Mouse (Mus musculus) bone marrow, adult 2 months (tissue): ENCODE measurements around the gene Dlg2. TPM values are rescaled to one million over a fixed set of nuclear protein-coding genes. Genes with fewer than 3 reads are reported as not detected.
A peak's percentile ranks its signal among the peaks of the same experiment; 100 is the strongest.

Source experiments
- H3K27ac ChIP-seq: fragments of 200-500 bp; 2 replicates; pipeline ENCODE4 v1.5.1; 2012; ENCODE audit warnings: low read depth, mild to moderate bottlenecking, control low read depth, inconsistent platforms, low read length; ENCODE audit not compliant: control insufficient read depth, poor library complexity, insufficient read depth
- H3K4me1 ChIP-seq: fragments of 200-500 bp; 2 replicates; pipeline ENCODE4 v1.6.1; 2011; ENCODE audit warnings: low read length; ENCODE audit not compliant: control insufficient read depth, insufficient read depth
- H3K4me3 ChIP-seq: fragments of 200-500 bp; replicated peaks from 2 replicates; pipeline ENCODE3; 2011; ENCODE audit warnings: mild to moderate bottlenecking, low read depth, low read length, control low read depth; ENCODE audit not compliant: control insufficient read depth
- CTCF ChIP-seq: fragments of 200-500 bp; IDR thresholded peaks from 2 replicates; pipeline ENCODE4 v1.5.1; 2011; ENCODE audit warnings: low read length, control low read depth; ENCODE audit not compliant: control insufficient read depth, insufficient read depth
- POLR2A ChIP-seq: fragments of 200-500 bp; IDR thresholded peaks from 2 replicates; pipeline ENCODE4 v1.6.1; 2011; ENCODE audit warnings: low read depth, mild to moderate bottlenecking, control low read depth, low read length, borderline replicate concordance; ENCODE audit not compliant: control insufficient read depth
- WGBS: fragments of 180-500 bp; shearing (Covaris S2); methylation state at CpG from one replicate; pipeline ENCODE4 v1.1.7; 2018; 5-methylcytosine and 5-hydroxymethylcytosine counted together
- polyA plus RNA-seq: library from polyadenylated mRNA; stranded (reverse); fragments of >200 nt; gene quantifications from 2 replicates; pipeline ENCODE4 v1.2.4, GENCODE M21; 2011; ENCODE audit warnings: low replicate concordance; ENCODE audit not compliant: missing spikeins, insufficient read depth, insufficient read length

Dlg2 gene
- polyA plus RNA-seq, 1 experiment: 11.7 TPM

- Histone ChIP-seq H3K4me3 (no peak overlapping the region), H3K27ac (no peak overlapping the region), H3K4me1 (no peaks in the 10 kb centered on the region)
- TF ChIP-seq CTCF (no peak), POLR2A (no peak)
- 72% methylated on average over 4 of the region's 4 CpGs for WGBS
These were observed 1529.4 kb downstream of the Dlg2 start for GRCm38 (mm10) chr7:92005681-92006425.

GRCm38 (mm10) chr7:92008702-92009101 lies 1532.2 kb downstream of the Dlg2 start:
- TF ChIP-seq CTCF (no peak), POLR2A (no peak)
- H3K4me3 ChIP-seq: no peak overlapping the region
- 84% methylated on average over 1 of the region's 1 CpGs for WGBS
- no peak overlapping the region for H3K27ac ChIP-seq
- no peaks in the 10 kb centered on the region for H3K4me1 ChIP-seq

GRCm38 (mm10) chr7:92024928-92025327 lies 1548.5 kb downstream of the Dlg2 start:
- 57% methylated on average over 1 of the region's 1 CpGs for WGBS
- H3K27ac ChIP-seq: no peak overlapping the region
- no peak overlapping the region for H3K4me3 ChIP-seq
- no peaks in the 10 kb centered on the region; the same call in 1 of the 2 replicates for H3K4me1 ChIP-seq
- TF ChIP-seq POLR2A (no peak), CTCF (no peak)

- H3K4me1 ChIP-seq: no peaks in the 10 kb centered on the region; the same call in 1 of the 2 replicates
- WGBS: 75% methylated on average over 2 of the region's 2 CpGs
- TF ChIP-seq CTCF (no peak), POLR2A (no peak)
- no peak overlapping the region for H3K4me3 ChIP-seq
- no peak overlapping the region for H3K27ac ChIP-seq
These were observed 1549.1 kb downstream of the Dlg2 start for GRCm38 (mm10) chr7:92025465-92026056.

- TF ChIP-seq CTCF: peak; percentile 70
- TF ChIP-seq POLR2A: no peak
- Histone ChIP-seq H3K27ac (no peak overlapping the region), H3K4me1 (no peaks in the 10 kb centered on the region; the same call in 1 of the 2 replicates), H3K4me3 (no peak overlapping the region)
- WGBS: 39% methylated on average over 7 of the region's 7 CpGs
These were observed 1550.6 kb downstream of the Dlg2 start for GRCm38 (mm10) chr7:92027049-92027448.

GRCm38 (mm10) chr7:92034256-92034655 lies 1557.8 kb downstream of the Dlg2 start:
- H3K27ac ChIP-seq: no peak overlapping the region
- 88% methylated on average over 2 of the region's 2 CpGs for WGBS
- H3K4me3 ChIP-seq: no peak overlapping the region
- no peak for TF ChIP-seq CTCF
- TF ChIP-seq POLR2A: no peak
- no peaks in the 10 kb centered on the region for H3K4me1 ChIP-seq

- H3K27ac ChIP-seq: no peak overlapping the region
- no peaks in the 10 kb centered on the region for H3K4me1 ChIP-seq
- TF ChIP-seq CTCF: no peak
- no peak for TF ChIP-seq POLR2A
- no peak overlapping the region for H3K4me3 ChIP-seq
These were observed 1563.7 kb downstream of the Dlg2 start for GRCm38 (mm10) chr7:92040187-92040586.

GRCm38 (mm10) chr7:92040785-92041411 lies 1564.4 kb downstream of the Dlg2 start:
- Histone ChIP-seq H3K27ac (no peak overlapping the region), H3K4me1 (no peaks in the 10 kb centered on the region), H3K4me3 (no peak overlapping the region)
- TF ChIP-seq POLR2A (no peak), CTCF (no peak)
- whole genome bisulfite sequencing: 39% methylated on average over 2 of the region's 2 CpGs
